Mouse (Mus musculus) stomach, postnatal 0 days (tissue): Measurements from ENCODE around the gene Gpn3. TPM values are rescaled to one million over a fixed set of nuclear protein-coding genes. Genes with fewer than 3 reads are reported as not detected.
"Not testable (repeated sequence)": the region's sequence is repeated elsewhere in the genome, so short reads cannot be mapped to it uniquely, and the experiment has no call there.

Source experiments
- ATAC-seq: fragments of 200-750 bp; cut with Nextera tagmentation; 2 replicates; pipeline ENCODE4 v1.8.0; 2017; ENCODE audit not compliant: low FRiP score, low TSS enrichment
- DNase-seq: peaks from one replicate; pipeline ENCODE4 v3.0.0-alpha.2; 2016; ENCODE audit warnings: low spot score
- H3K27ac ChIP-seq: fragments of 300-500 bp; sonication (generic); replicated peaks from 2 replicates; pipeline ENCODE4 v1.5.1; 2014; ENCODE audit warnings: mild to moderate bottlenecking, control low read depth
- H3K27me3 ChIP-seq: fragments of 300-500 bp; sonication (generic); 2 replicates; pipeline ENCODE4 v1.6.1; 2014; ENCODE audit warnings: low read length; ENCODE audit not compliant: control insufficient read depth, insufficient read depth
- H3K36me3 ChIP-seq: fragments of 300-500 bp; sonication (generic); 2 replicates; pipeline ENCODE4 v1.6.1; 2014; ENCODE audit warnings: low read length, mixed read lengths; ENCODE audit not compliant: control insufficient read depth, insufficient read depth
- H3K4me1 ChIP-seq: fragments of 300-500 bp; sonication (generic); replicated peaks from 2 replicates; pipeline ENCODE4 v1.6.1; 2014; ENCODE audit warnings: antibody characterized with exemption; ENCODE audit not compliant: control insufficient read depth, insufficient read depth
- H3K4me2 ChIP-seq: fragments of 300-500 bp; sonication (generic); replicated peaks from 2 replicates; pipeline ENCODE4 v1.6.1; 2014; ENCODE audit warnings: low read depth, mild to moderate bottlenecking, control low read depth, moderate library complexity
- H3K4me3 ChIP-seq: fragments of 300-500 bp; sonication (generic); 2 replicates; pipeline ENCODE4 v1.5.1; 2014; ENCODE audit warnings: low read depth, low read length, control low read depth
- H3K9ac ChIP-seq: fragments of 300-500 bp; sonication (generic); 2 replicates; pipeline ENCODE4 v1.6.1; 2014; ENCODE audit warnings: mild to moderate bottlenecking, low read length, control low read depth, mixed read lengths
- H3K9me3 ChIP-seq: fragments of 300-500 bp; sonication (generic); 2 replicates; pipeline ENCODE4 v1.6.1; 2016; ENCODE audit warnings: low read length; ENCODE audit not compliant: control insufficient read depth
- CTCF ChIP-seq: IDR thresholded peaks from 2 replicates; pipeline ENCODE4 v1.5.1; 2016; ENCODE audit warnings: antibody characterized with exemption, low read depth, mild to moderate bottlenecking, moderate library complexity
- EP300 ChIP-seq: optimal IDR thresholded peaks from 2 replicates; pipeline ENCODE3; 2016; ENCODE audit warnings: antibody characterized with exemption
- WGBS: fragments of 180-500 bp; shearing (Covaris S2); extraction: QIAGEN DNeasy Blood & Tissue Kit; methylation state at CpG from one replicate; pipeline ENCODE4 v1.1.7; 2014; 5-methylcytosine and 5-hydroxymethylcytosine counted together
- polyA plus RNA-seq: library from polyadenylated mRNA; unstranded; fragments of >200 nt; fragmentation: Nextera tagmentation; extraction: Ambion mirVana; gene quantifications from 2 replicates; pipeline ENCODE4 v1.2.1, GENCODE M21; 2015

Gene Gpn3
- polyA plus RNA-seq, 1 experiment from 2014 or later, result 41.5 TPM

DNA sequence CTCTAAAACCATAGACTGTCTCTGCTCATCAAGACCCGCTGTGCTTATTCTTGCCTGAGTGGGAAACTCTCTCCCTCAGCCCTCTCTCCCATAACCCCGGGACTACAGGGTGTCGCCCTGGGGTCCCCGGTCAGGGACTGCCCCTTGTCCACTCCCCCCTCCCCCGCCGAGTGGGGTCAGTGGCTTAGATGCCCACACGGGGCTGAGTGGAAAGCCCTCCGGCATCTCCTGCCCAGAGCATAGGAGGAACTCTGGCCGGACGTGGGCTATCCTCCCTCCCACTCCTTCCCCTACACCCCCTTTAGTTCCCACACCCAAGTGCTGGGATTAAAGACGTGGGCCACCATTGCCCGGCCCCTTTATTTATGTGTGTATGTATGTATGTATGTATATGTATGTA, 43.8 kb downstream of the Gpn3 start:
- H3K27ac ChIP-seq, result no peak overlapping the region
- no peaks in the 10 kb centered on the region for H3K27me3 ChIP-seq
- no peak overlapping the region for H3K9ac ChIP-seq
- 84% methylated on average over 12 of the region's 12 CpGs for WGBS
- H3K4me1 ChIP-seq, result no peaks in the 10 kb centered on the region
- 0 out of 2 replicates have a peak, but pooled peaks have one; percentile 45 for ATAC-seq
- no peak for DNase-seq
- no peak overlapping the region for H3K4me2 ChIP-seq
- no peak overlapping the region for H3K4me3 ChIP-seq
- H3K9me3 ChIP-seq, result no peaks in the 10 kb centered on the region
- H3K36me3 ChIP-seq, result no peaks in the 10 kb centered on the region
- TF ChIP-seq EP300, result no peak
- TF ChIP-seq CTCF, result no peak

DNA sequence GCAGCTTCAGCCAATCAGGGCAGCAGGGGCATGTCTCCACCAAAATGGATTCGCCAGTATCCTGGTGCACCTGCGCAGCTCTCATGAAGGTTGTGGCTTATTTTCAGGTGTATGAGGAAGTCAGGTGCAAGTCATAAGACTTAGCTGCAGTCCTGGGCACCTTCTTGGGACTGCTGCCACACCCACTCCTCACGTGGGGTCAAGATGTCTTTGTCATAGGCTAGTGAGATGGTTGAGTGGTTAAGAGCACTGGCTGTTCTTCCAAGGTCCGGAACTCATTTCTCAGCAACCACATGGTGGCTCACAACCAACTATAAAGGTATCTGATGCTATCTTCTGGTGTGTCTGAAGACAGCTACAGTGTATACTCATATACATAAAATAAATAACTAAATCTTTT, 49.0 kb downstream of the Gpn3 start:
- not testable (repeated sequence) for H3K4me2 ChIP-seq, H3K27ac ChIP-seq, H3K4me1 ChIP-seq, H3K27me3 ChIP-seq, H3K9me3 ChIP-seq, H3K9ac ChIP-seq, ATAC-seq, H3K4me3 ChIP-seq, H3K36me3 ChIP-seq
- WGBS, result 64% methylated on average over 4 of the region's 4 CpGs
- peak; percentile 39 for DNase-seq

DNA sequence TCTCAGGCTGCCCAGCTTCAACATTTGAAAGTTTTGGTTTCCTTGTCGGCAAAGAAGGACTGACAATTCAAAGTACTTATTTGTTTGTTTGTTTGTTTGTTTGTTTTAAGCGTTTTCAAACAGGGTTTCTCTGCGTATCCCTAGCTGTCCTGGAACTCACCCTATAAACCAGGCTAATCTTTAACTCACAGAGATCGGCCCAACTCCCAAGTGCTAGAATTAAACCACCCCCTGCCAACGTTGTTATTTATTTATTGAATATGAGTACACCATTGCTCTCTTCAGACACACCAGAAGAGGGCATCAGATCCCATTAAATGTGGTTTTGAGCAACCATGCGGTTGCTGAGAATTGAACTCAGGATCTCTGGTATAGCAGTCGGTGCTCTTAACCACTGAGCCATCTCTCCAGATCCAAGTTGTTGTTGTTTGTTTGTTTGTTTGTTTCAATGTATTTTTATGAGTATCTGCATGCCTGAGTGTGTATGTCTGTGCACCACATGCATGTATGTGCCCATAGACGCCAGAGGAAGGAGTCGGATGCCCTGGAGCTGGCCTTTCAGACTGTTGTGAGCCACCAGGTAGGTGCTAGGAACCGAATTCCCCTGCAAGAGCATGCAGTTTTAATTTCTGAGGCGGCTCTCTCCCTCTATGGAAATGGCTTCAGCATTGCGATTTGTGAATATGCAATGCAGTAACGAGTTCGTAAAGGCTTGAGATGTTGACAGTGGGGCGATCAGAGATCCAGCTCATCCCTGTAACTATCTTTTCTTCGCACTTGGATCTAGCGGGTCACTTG, 49.8 kb downstream of the Gpn3 start, which contains the start of gene Anapc7:
Gene Anapc7, plus strand, starts transcription at position 423 of the 798 bp plus-strand sequence.
- Histone ChIP-seq H3K9ac (peak within 1 kb of the TSS; percentile 95), H3K4me2 (peak within 1 kb of the TSS; percentile 88), H3K27me3 (no peaks in the 10 kb centered on the region), H3K36me3 (no peaks in the 10 kb centered on the region), H3K4me1 (no peaks in the 10 kb centered on the region), H3K27ac (peak within 1 kb of the TSS; percentile 87), H3K4me3 (peak within 1 kb of the TSS; percentile 96), H3K9me3 (no peaks in the 10 kb centered on the region)
- TF ChIP-seq EP300, result no peak
- TF ChIP-seq CTCF, result peak; percentile 55
- ATAC-seq (peak; percentile 18; the same call in 1 of the 2 replicates), DNase-seq (no peak)
- 19% methylated on average over 17 of the region's 17 CpGs for WGBS

DNA sequence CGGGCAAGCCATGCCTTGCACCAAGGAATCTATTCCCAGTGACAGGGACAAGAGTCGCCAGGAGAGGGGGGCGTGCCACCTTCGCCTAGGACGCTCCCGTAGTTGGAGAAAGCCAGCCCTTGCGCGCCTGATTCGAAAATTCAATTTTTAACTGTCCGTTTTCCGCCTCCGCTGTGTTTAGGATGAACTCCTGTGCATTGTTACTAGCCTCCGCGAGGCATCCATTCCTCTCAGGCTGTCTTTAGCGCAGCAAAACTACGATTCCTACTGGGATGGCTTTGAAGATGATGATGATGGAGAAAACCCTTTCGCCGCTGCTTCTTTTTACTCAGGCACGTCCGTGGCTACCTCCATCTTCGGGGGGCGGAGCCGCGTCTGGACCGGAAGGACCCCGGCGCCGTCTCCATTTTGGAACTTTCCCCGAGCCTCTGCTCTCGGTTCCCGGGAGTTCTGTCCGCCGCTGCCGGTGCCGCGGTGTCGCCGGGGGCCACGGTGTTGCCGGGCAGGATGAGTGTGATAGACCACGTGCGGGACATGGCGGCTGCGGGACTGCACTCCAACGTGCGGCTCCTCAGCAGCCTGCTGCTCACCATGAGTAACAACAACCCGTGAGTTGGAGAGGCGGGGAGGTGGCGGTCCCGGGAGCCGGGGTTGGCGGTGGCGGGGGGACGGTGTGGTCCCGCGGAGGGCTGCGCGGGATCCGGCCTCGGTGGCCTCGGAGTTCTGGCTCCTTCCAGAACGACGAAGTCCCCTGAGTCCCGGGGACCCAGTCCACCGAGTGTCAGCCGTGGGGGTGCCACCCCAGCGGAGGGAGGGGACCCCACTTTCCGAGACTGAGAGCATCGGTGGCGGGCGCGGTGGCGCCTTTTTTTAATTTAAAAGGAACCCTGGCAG, 50.6 kb downstream of the Gpn3 start:
- peak overlapping the region; percentile 96 for H3K4me3 ChIP-seq
- H3K4me1 ChIP-seq, result no peaks in the 10 kb centered on the region
- H3K27me3 ChIP-seq, result no peaks in the 10 kb centered on the region
- TF ChIP-seq CTCF, result peak; percentile 55
- no peak for TF ChIP-seq EP300
- WGBS, result under 1% methylated on average over 73 of the region's 73 CpGs
- ATAC-seq (peak; percentile 84), DNase-seq (peak; percentile 89)
- H3K27ac ChIP-seq, result peak overlapping the region; percentile 87
- peak overlapping the region; percentile 95 for H3K9ac ChIP-seq
- no peaks in the 10 kb centered on the region for H3K36me3 ChIP-seq
- no peaks in the 10 kb centered on the region for H3K9me3 ChIP-seq
- peak overlapping the region; percentile 88 for H3K4me2 ChIP-seq

DNA sequence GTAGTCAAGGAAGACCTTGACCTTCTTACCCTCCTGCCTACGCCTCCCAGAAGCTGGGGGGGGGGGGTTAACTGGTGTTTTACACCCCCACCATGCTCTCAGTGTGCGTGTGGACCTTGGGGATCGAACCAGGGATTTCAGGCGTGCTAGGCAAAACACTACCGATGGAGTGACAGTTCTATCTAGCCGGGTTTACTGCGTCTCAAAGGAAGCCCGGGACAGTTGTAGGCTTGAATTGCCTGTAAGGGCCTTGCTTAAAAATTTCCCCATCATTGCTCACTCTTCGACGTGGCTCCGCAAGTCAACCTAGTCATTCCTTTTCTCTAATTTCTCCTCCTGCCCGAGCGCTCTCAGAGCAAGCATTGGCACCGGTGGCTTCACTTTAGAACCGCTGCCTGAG, 51.4 kb downstream of the Gpn3 start:
- no peak for TF ChIP-seq EP300

More for the DNA sequence above, 51.4 kb downstream of the Gpn3 start:
- Histone ChIP-seq H3K27ac (peak overlapping the region; percentile 87; the same call in 1 of the 2 replicates), H3K4me1 (no peaks in the 10 kb centered on the region), H3K9ac (peak overlapping the region; percentile 95), H3K27me3 (no peaks in the 10 kb centered on the region), H3K36me3 (peaks cover under 1% of the 10 kb centered on the region; the same call in 1 of the 2 replicates), H3K4me2 (peak overlapping the region; percentile 88), H3K9me3 (no peaks in the 10 kb centered on the region), H3K4me3 (peak overlapping the region; percentile 96)
- ATAC-seq, result peak; percentile 23; the same call in 1 of the 2 replicates
- DNase-seq, result no peak
- 20% methylated on average over 15 of the region's 15 CpGs for whole genome bisulfite sequencing
